In genomic region chr4:122884051-122884450, GRCm38 (mm10) we compare ENCODE assay signal across 8 mouse cellular contexts. TPM values are rescaled to one million over a fixed set of nuclear protein-coding genes. Genes with fewer than 3 reads are reported as not detected.
A peak's percentile ranks its signal among the peaks of the same experiment; 100 is the strongest.
DNase-seq lines count a peak whose midpoint lies in the region; ATAC-seq and TF ChIP-seq lines count a peak whose summit lies in the region.

No protein-coding gene starts in this region.

- H3K27me3 ChIP-seq in embryonic facial prominence, embryonic 14.5 days (replicated peaks; ENCODE audit: control insufficient read depth, insufficient read depth, low read length) = no peaks in the 10 kb centered on the region
- no peaks in the 10 kb centered on the region for H3K27me3 ChIP-seq in intestine, postnatal 0 days (replicated peaks; ENCODE audit: control insufficient read depth, insufficient read depth, low read length)
- H3K27me3 ChIP-seq in neural tube, embryonic 13.5 days = no peaks in the 10 kb centered on the region

- H3K4me3 ChIP-seq in left cerebral cortex, adult 2 months = peak overlapping the region; percentile 98
- H3K4me3 ChIP-seq in embryonic facial prominence, embryonic 14.5 days (ENCODE audit: low read depth, low read length) = peak overlapping the region; percentile 86; the same call in 1 of the 2 replicates
- peak overlapping the region; percentile 78 for H3K4me3 ChIP-seq in intestine, postnatal 0 days (ENCODE audit: low read depth, low read length)
- H3K4me3 ChIP-seq in neural tube, embryonic 13.5 days = peak overlapping the region; percentile 74

- ATAC-seq in embryonic facial prominence, embryonic 14.5 days (ENCODE audit: low read depth) = no peak
- no peak for ATAC-seq in intestine, postnatal 0 days
- ATAC-seq in neural tube, embryonic 13.5 days (ENCODE audit: low read depth) = no peak

- no peaks in the 10 kb centered on the region for H3K9me3 ChIP-seq in embryonic facial prominence, embryonic 14.5 days (ENCODE audit: control insufficient read depth, low read length)
- H3K9me3 ChIP-seq in intestine, postnatal 0 days (ENCODE audit: control insufficient read depth) = no peaks in the 10 kb centered on the region
- no peaks in the 10 kb centered on the region for H3K9me3 ChIP-seq in neural tube, embryonic 13.5 days

- intact Hi-C loops in left cerebral cortex, adult 2 months (cut with DNase I) = loop anchor here (5.0 kb wide), 1 partner anchor 168 kb away; no protein-coding TSS in a partner anchor
- intact Hi-C loops in left cerebral cortex, postnatal 36 days (cut with DNase I) = no loop called here

- peak overlapping the region; percentile 79 for H3K27ac ChIP-seq in left cerebral cortex, adult 2 months
- H3K27ac ChIP-seq in embryonic facial prominence, embryonic 14.5 days (replicated peaks; ENCODE audit: low read depth, low read length) = peak overlapping the region; percentile 35; the same call in 1 of the 2 replicates
- peak overlapping the region; percentile 98; the same call in 1 of the 2 replicates for H3K27ac ChIP-seq in intestine, postnatal 0 days (ENCODE audit: low read depth, low read length)
- H3K27ac ChIP-seq in neural tube, embryonic 13.5 days (replicated peaks) = no peak overlapping the region

- H3K4me1 ChIP-seq in embryonic facial prominence, embryonic 14.5 days (ENCODE audit: control insufficient read depth, insufficient read depth, low read length) = peaks cover 21% of the 10 kb centered on the region
- H3K4me1 ChIP-seq in intestine, postnatal 0 days (replicated peaks; ENCODE audit: control insufficient read depth, insufficient read depth, low read length) = peaks cover 5% of the 10 kb centered on the region; the same call in 1 of the 2 replicates
- peaks cover 46% of the 10 kb centered on the region for H3K4me1 ChIP-seq in neural tube, embryonic 13.5 days (replicated peaks)

- H3K36me3 ChIP-seq in embryonic facial prominence, embryonic 14.5 days (ENCODE audit: control insufficient read depth, insufficient read depth, low read length) = no peaks in the 10 kb centered on the region
- no peaks in the 10 kb centered on the region for H3K36me3 ChIP-seq in intestine, postnatal 0 days (ENCODE audit: control insufficient read depth, insufficient read depth)
- H3K36me3 ChIP-seq in neural tube, embryonic 13.5 days = no peaks in the 10 kb centered on the region

- TF ChIP-seq CTCF in left cerebral cortex, adult 2 months (IDR thresholded peaks at IDR 0.05) = no peak
- TF ChIP-seq CTCF in intestine, postnatal 0 days (IDR thresholded peaks at IDR 0.05; ENCODE audit: low read depth) = no peak

- H3K4me2 ChIP-seq in embryonic facial prominence, embryonic 14.5 days (ENCODE audit: low read depth, low read length) = peak overlapping the region; percentile 74
- H3K4me2 ChIP-seq in intestine, postnatal 0 days (replicated peaks; ENCODE audit: low read depth) = peak overlapping the region; percentile 68
- H3K4me2 ChIP-seq in neural tube, embryonic 13.5 days = peak overlapping the region; percentile 73

- no peak overlapping the region for H3K9ac ChIP-seq in embryonic facial prominence, embryonic 14.5 days (ENCODE audit: low read depth, low read length)
- peak overlapping the region; percentile 26; the same call in 1 of the 2 replicates for H3K9ac ChIP-seq in intestine, postnatal 0 days (ENCODE audit: low read depth, low read length)
- H3K9ac ChIP-seq in neural tube, embryonic 13.5 days = peak overlapping the region; percentile 81; the same call in 1 of the 2 replicates

- 68% methylated on average over 2 of the region's 2 CpGs for WGBS in embryonic facial prominence, embryonic 14.5 days
- 34% methylated on average over 2 of the region's 2 CpGs for WGBS in intestine, postnatal 0 days
- 88% methylated on average over 2 of the region's 2 CpGs for WGBS in neural tube, embryonic 13.5 days

- no peak for DNase-seq in left cerebral cortex, adult 2 months (ENCODE audit: extremely low spot score in 1 of 2, low spot score in 2 of 2)
- DNase-seq in left cerebral cortex, postnatal 36 days (ENCODE audit: low spot score in 2 of 2) = no peak
- DNase-seq in embryonic facial prominence, embryonic 14.5 days (ENCODE audit: low spot score) = no peak
- DNase-seq in right cerebral cortex, postnatal 36 days (ENCODE audit: low spot score in 2 of 2) = no peak
- no peak for DNase-seq in left cerebral cortex, adult 11 months (ENCODE audit: low spot score)
- DNase-seq in frontal cortex, postnatal 25 days (ENCODE audit: low spot score in 2 of 2) = no peak

RNA-seq across cellular contexts. Expression of gene Cap1, which starts 1.8 kb away (rescaled TPM):
- total RNA-seq in left cerebral cortex, adult 2 months (2021) = 100 to 1,000 TPM; 260 to 281 TPM
- total RNA-seq in left cerebral cortex, postnatal 36 days (2021) = 100 to 1,000 TPM; 267 to 277 TPM
- 70.2 and 74.6 TPM in 2 replicates for polyA plus RNA-seq in embryonic facial prominence, embryonic 14.5 days (2014; fragmentation: Nextera tagmentation; extraction: Ambion mirVana)
- 58.4 and 60.4 TPM in 2 replicates for polyA plus RNA-seq in intestine, postnatal 0 days (2015; fragmentation: Nextera tagmentation; extraction: Ambion mirVana)
- 69.2 and 75.5 TPM in 2 replicates for polyA plus RNA-seq in neural tube, embryonic 13.5 days (2015; fragmentation: Nextera tagmentation; extraction: Ambion mirVana)

RNA-seq across cellular contexts. Expression of gene Ppt1, which starts 48.0 kb away (rescaled TPM):
- 10 to 100 TPM; 97.2 to 97.7 TPM for total RNA-seq in left cerebral cortex, adult 2 months (2021)
- 10 to 100 TPM; 95.5 to 96.6 TPM for total RNA-seq in left cerebral cortex, postnatal 36 days (2021)
- 61.3 and 67.2 TPM in 2 replicates for polyA plus RNA-seq in embryonic facial prominence, embryonic 14.5 days (2014; fragmentation: Nextera tagmentation; extraction: Ambion mirVana)
- 54.6 and 54.9 TPM in 2 replicates for polyA plus RNA-seq in intestine, postnatal 0 days (2015; fragmentation: Nextera tagmentation; extraction: Ambion mirVana)
- 84.0 and 87.9 TPM in 2 replicates for polyA plus RNA-seq in neural tube, embryonic 13.5 days (2015; fragmentation: Nextera tagmentation; extraction: Ambion mirVana)
